Mouse (Mus musculus) fat pad, adult 2 months (tissue): ENCODE data around the gene Kdm4b.

Experiments used
- DNase-seq: peaks from one replicate; pipeline ENCODE4 v3.0.0-alpha.2; 2011; ENCODE audit warnings: low read depth, low spot score; ENCODE audit errors: extremely low read depth

The Kdm4b gene

GRCm38 (mm10) chr17:56325450-56326152 is at the start of gene Kdm4b:
Kdm4b (plus strand) TSS chr17:56326062.
- peak; percentile 94 for DNase-seq

GRCm38 (mm10) chr17:56276643-56277566 is 49.0 kb upstream of the Kdm4b start, which contains the start of gene Ticam1:
Ticam1 (minus strand) TSS chr17:56276786.
- DNase-seq, result peak; percentile 92

- DNase-seq, result no peak
These were observed 48.3 kb upstream of the Kdm4b start for GRCm38 (mm10) chr17:56277567-56277893.

- no peak for DNase-seq
These were observed 47.5 kb upstream of the Kdm4b start for GRCm38 (mm10) chr17:56278340-56278739.

GRCm38 (mm10) chr17:56279481-56280155 is 46.2 kb upstream of the Kdm4b start:
- DNase-seq, result no peak

GRCm38 (mm10) chr17:56281193-56281592 is 44.7 kb upstream of the Kdm4b start:
- DNase-seq, result no peak

GRCm38 (mm10) chr17:56282802-56283201 is 43.1 kb upstream of the Kdm4b start:
- no peak for DNase-seq

- no peak for DNase-seq
These were observed 42.5 kb upstream of the Kdm4b start for GRCm38 (mm10) chr17:56283316-56283715.

- no peak for DNase-seq
These were observed 39.9 kb upstream of the Kdm4b start for GRCm38 (mm10) chr17:56285995-56286394.

- no peak for DNase-seq
These were observed 38.0 kb upstream of the Kdm4b start for GRCm38 (mm10) chr17:56287830-56288229.

GRCm38 (mm10) chr17:56288866-56289265 is 37.0 kb upstream of the Kdm4b start:
- no peak for DNase-seq

- no peak for DNase-seq
These were observed 36.2 kb upstream of the Kdm4b start for GRCm38 (mm10) chr17:56289371-56290331.

- DNase-seq, result no peak
These were observed 35.3 kb upstream of the Kdm4b start for GRCm38 (mm10) chr17:56290388-56291170.

GRCm38 (mm10) chr17:56291171-56291511 is 34.7 kb upstream of the Kdm4b start:
- no peak for DNase-seq

- no peak for DNase-seq
These were observed 33.9 kb upstream of the Kdm4b start for GRCm38 (mm10) chr17:56291826-56292475.

- DNase-seq, result no peak
These were observed 33.2 kb upstream of the Kdm4b start, which contains the start of gene Plin3 for GRCm38 (mm10) chr17:56292531-56293222. Plin3 (minus strand) TSS chr17:56292873.

GRCm38 (mm10) chr17:56293291-56293690 is 32.6 kb upstream of the Kdm4b start:
- no peak for DNase-seq

GRCm38 (mm10) chr17:56294241-56294640 is 31.6 kb upstream of the Kdm4b start:
- no peak for DNase-seq

GRCm38 (mm10) chr17:56296201-56296600 is 29.7 kb upstream of the Kdm4b start:
- no peak for DNase-seq
